In the genomic region with DNA sequence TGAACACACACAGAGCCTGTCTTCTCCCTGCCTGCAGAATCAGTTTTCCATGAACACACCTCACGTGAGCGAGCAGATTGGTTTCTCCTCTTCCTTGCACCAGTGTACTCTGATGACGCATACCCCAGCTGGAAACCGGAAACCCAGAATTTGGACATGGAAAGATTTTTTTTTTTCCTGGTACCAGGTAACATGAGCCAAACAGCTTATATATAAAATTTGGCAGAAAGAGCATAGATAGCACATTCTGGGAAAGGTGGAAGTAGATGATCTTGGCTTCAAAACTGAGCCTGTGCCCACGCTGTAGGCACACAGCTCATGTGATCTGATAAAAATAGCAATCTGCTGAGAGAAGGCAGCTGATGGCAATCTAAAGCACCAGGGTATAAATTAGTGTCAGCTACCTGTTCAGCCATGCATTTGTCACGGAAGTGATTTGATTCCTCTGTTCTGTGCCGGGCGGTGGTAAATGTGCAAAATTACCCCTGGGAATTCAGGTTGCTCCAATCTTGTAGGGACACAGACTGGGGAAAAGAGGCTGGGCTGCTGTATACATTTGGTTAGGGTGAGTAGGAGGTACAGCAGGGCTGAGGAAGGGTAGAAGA, we compare ENCODE assay signal across 11 mouse cellular contexts. TPM values are rescaled to one million over a fixed set of nuclear protein-coding genes. Genes with fewer than 3 reads are reported as not detected.
A peak's percentile ranks its signal among the peaks of the same experiment; 100 is the strongest.
DNase-seq lines count a peak whose midpoint lies in the region; ATAC-seq and TF ChIP-seq lines count a peak whose summit lies in the region.
"Had no signal": no experiment of that assay in that cellular context is flagged by ENCODE, and none has a peak within 500 bp of the region (broad histone marks: within the 10 kb centered on the region; RNA-seq: fewer than 3 reads in every experiment).

No protein-coding gene starts in this region.

- H3K27me3 ChIP-seq in kidney, embryonic 15.5 days = no peaks in the 10 kb centered on the region
- H3K27me3 ChIP-seq: stomach, embryonic 15.5 days had no signal

- no peak overlapping the region for H3K4me3 ChIP-seq in kidney, embryonic 15.5 days (replicated peaks)
- H3K4me3 ChIP-seq in left cerebral cortex, adult 2 months = no peak overlapping the region
- H3K4me3 ChIP-seq: stomach, embryonic 15.5 days had no signal

- ATAC-seq in kidney, embryonic 15.5 days (replicated peaks; ENCODE audit: low FRiP score) = 0 out of 2 replicates have a peak, but pooled peaks have one; percentile 47
- peak; percentile 88 for ATAC-seq in frontal cortex, adult (ENCODE audit: low TSS enrichment)
- ATAC-seq: intestine, embryonic 16.5 days had no signal

- H3K36me3 ChIP-seq in kidney, embryonic 15.5 days = no peaks in the 10 kb centered on the region
- H3K36me3 ChIP-seq: stomach, embryonic 15.5 days had no signal

- H3K4me1 ChIP-seq in kidney, embryonic 15.5 days = peaks cover 22% of the 10 kb centered on the region
- H3K4me1 ChIP-seq: stomach, embryonic 15.5 days had no signal

- 40% methylated on average over 8 of the region's 8 CpGs for WGBS in kidney, embryonic 15.5 days

- H3K9me3 ChIP-seq in kidney, embryonic 15.5 days (replicated peaks) = no peaks in the 10 kb centered on the region
- H3K9me3 ChIP-seq: stomach, embryonic 15.5 days had no signal

- intact Hi-C loops in left cerebral cortex, adult 2 months (cut with DNase I) = loop anchor here (2.0 kb wide), 1 partner anchor 66 kb away; no protein-coding TSS in a partner anchor

- no peak overlapping the region for H3K4me2 ChIP-seq in kidney, embryonic 15.5 days
- H3K4me2 ChIP-seq: stomach, embryonic 15.5 days had no signal

- no peak for DNase-seq in kidney, adult 9 months
- peak; percentile 73 for DNase-seq in cerebellum, adult 11-12 months
- peak; percentile 28 to 34 for DNase-seq in left cerebral cortex, adult 2 months (ENCODE audit: extremely low spot score in 1 of 2, low spot score in 2 of 2)
- DNase-seq in ovary, postnatal 10 days (ENCODE audit: low spot score) = no peak
- DNase-seq in embryo, embryonic 11 days = no peak
- DNase-seq in ovary, postnatal 14 days (ENCODE audit: low spot score) = no peak
- DNase-seq: gastrocnemius, postnatal 14 days had no signal

- no peak overlapping the region for H3K9ac ChIP-seq in kidney, embryonic 15.5 days
- H3K9ac ChIP-seq: stomach, embryonic 15.5 days had no signal

- H3K27ac ChIP-seq in kidney, embryonic 15.5 days = 0 out of 2 replicates have a peak overlapping the region, but pooled peaks have one; percentile 22
- peak overlapping the region; percentile 85 for H3K27ac ChIP-seq in left cerebral cortex, adult 2 months
- H3K27ac ChIP-seq: stomach, embryonic 15.5 days had no signal

- TF ChIP-seq CTCF in left cerebral cortex, adult 2 months (IDR thresholded peaks at IDR 0.05) = no peak

RNA-seq across cellular contexts. Expression of a gene that starts 35.2 kb away (rescaled TPM):
- 0.43 and 0.57 TPM in 2 replicates for polyA plus RNA-seq in kidney, embryonic 15.5 days (2015; fragmentation: Nextera tagmentation; extraction: Ambion mirVana)
- total RNA-seq in left cerebral cortex, adult 2 months (2021) = not detected
- total RNA-seq: gastrocnemius, postnatal 14 days had no signal

Comparison
In these comparisons a context has a peak if more than half of its experiments do, and no peak if none do; other contexts are left out.
1. DNase-seq: peak in cerebellum, adult 11-12 months (single experiment) and left cerebral cortex, adult 2 months (2 of 2); none in kidney, adult 9 months (single experiment), ovary, postnatal 10 days (single experiment), embryo, embryonic 11 days (single experiment) and ovary, postnatal 14 days (single experiment).